Mouse (Mus musculus): ENCODE measurements around the gene Rngtt. TPM values are rescaled to one million over a fixed set of nuclear protein-coding genes. Genes with fewer than 3 reads are reported as not detected.

Gene Rngtt
- total and polyA plus RNA-seq, 3 experiments = 2.9 to 10.9 (median 8.9) TPM

DNA sequence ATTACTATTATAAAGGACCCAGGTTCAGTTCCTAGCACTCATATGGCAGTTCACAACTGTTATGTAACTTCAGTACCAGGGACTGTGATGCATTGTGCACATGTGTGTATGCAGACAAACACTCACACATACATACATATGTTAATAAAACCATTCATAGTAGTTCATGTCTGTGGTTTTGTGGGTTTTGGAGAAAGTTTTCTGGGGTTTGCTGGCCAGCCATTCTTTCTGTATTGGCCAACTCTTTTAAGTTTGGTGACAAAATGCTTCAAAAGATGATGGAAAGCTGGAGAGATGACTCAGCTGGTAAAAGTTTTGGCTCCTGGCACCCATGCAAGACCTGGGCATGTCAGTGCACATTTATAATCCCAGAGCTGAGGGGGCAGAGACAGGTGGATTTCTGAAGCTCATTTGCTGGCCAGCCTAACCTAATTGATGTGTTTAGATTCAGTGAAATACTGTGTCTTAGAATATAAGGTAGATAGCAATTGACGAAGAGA is 22.9 kb downstream of the Rngtt start:
- Histone ChIP-seq H3K36me3 (ENCODE audit: control insufficient read depth, insufficient read depth, low read length) (no peaks in the 10 kb centered on the region), H3K79me2 (replicated peaks; ENCODE audit: control insufficient read depth, insufficient read depth, low read length) (no peaks in the 10 kb centered on the region), H3K27me3 (ENCODE audit: control insufficient read depth, insufficient read depth, low read length) (no peaks in the 10 kb centered on the region), H3K9ac (ENCODE audit: low read depth, low read length) (no peak overlapping the region), H3K4me1 (ENCODE audit: control insufficient read depth, insufficient read depth, low read length) (no peaks in the 10 kb centered on the region), H3K27ac (no peak overlapping the region), H3K4me3 (no peak overlapping the region)
- WGBS = 97% methylated on average over 1 of the region's 1 CpGs
- no peak for DNase-seq
- TF ChIP-seq CTCF (IDR thresholded peaks at IDR 0.05) = no peak
- no peak for TF ChIP-seq EP300 (IDR thresholded peaks at IDR 0.05; ENCODE audit: insufficient read depth, low read depth, low read length)
- no peak for TF ChIP-seq POLR2A (IDR thresholded peaks at IDR 0.05; ENCODE audit: insufficient read depth, low read depth, low read length)
- intact Hi-C loops (cut with DNase I) = no loop called here

DNA sequence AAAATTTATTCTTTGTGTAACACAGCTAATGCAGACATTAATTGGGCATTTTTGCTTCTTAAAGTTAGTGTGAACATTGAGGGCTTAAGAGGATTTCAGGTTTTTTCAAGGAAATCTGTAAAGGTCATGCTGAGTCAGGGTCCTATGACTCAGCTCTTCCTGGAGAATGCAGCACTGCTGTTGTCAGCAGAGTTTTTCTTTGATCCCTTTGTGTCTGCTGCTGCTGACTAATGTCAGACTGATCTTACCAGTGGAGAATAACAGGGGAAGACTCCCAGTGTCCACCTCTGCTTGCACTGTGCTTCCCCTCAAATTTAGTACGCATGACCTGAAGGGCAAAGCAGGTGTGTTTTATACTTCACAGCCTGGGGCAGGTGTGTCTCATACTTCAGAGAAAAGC is 27.9 kb downstream of the Rngtt start:
- Histone ChIP-seq H3K79me2 (replicated peaks; ENCODE audit: control insufficient read depth, insufficient read depth, low read length) (no peaks in the 10 kb centered on the region), H3K4me3 (no peak overlapping the region), H3K27me3 (ENCODE audit: control insufficient read depth, insufficient read depth, low read length) (no peaks in the 10 kb centered on the region), H3K9ac (ENCODE audit: low read depth, low read length) (no peak overlapping the region), H3K36me3 (ENCODE audit: control insufficient read depth, insufficient read depth, low read length) (no peaks in the 10 kb centered on the region; the same call in 1 of the 2 replicates), H3K27ac (no peak overlapping the region), H3K4me1 (ENCODE audit: control insufficient read depth, insufficient read depth, low read length) (no peaks in the 10 kb centered on the region)
- 73% methylated on average over 1 of the region's 1 CpGs for WGBS
- intact Hi-C loops (cut with DNase I) = no loop called here
- DNase-seq = no peak
- TF ChIP-seq CTCF (IDR thresholded peaks at IDR 0.05) = no peak
- TF ChIP-seq EP300 (IDR thresholded peaks at IDR 0.05; ENCODE audit: insufficient read depth, low read depth, low read length) = no peak
- no peak for TF ChIP-seq POLR2A (IDR thresholded peaks at IDR 0.05; ENCODE audit: insufficient read depth, low read depth, low read length)

DNA sequence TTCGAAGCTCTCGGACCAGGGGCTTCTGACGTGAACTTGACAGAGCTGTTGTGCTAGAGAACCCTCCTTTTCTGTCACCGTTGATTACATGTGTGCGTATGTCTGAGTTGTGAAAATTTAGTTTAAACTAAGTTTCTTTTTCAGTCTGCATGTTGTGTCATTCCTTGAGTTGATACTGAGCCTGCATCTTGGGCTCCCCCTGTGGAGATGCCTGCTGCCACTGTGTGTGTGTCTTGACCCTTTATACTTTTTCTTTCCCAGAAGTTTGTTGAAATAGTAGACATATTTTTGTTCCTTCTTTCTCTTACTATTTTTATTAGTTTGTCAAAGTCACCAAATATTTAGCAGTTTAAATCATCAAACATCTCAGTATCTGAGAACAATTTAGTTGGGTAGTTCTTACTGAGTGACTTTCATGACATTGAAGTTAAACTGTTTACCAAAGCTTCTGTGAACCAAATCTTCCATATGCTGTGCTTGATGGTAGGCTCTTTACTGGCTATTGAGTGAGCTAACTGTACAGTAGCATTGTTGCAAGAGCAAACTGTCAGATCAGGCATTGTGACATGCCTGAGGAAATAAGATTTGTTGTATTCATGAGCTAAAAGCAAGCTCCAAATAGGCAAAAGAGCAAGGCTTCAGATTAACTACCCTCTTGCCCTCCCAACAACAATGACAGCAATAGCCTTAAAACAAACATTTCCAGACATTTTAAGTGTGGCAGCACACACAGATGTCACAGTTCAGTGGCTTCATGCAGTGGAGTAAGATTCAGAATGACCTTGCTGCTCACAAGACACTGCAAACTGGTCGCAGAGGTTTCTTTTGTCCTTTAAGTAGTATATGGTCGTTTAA is 33.0 kb downstream of the Rngtt start:
- no peaks in the 10 kb centered on the region for H3K79me2 ChIP-seq (replicated peaks; ENCODE audit: control insufficient read depth, insufficient read depth, low read length)
- H3K27me3 ChIP-seq (ENCODE audit: control insufficient read depth, insufficient read depth, low read length) = no peaks in the 10 kb centered on the region
- WGBS = 92% methylated on average over 7 of the region's 7 CpGs
- intact Hi-C loops (cut with DNase I) = no loop called here
- H3K27ac ChIP-seq = no peak overlapping the region
- H3K9ac ChIP-seq (ENCODE audit: low read depth, low read length) = no peak overlapping the region
- peaks cover 2% of the 10 kb centered on the region; the same call in 1 of the 2 replicates for H3K36me3 ChIP-seq (ENCODE audit: control insufficient read depth, insufficient read depth, low read length)
- no peak for TF ChIP-seq POLR2A (IDR thresholded peaks at IDR 0.05; ENCODE audit: insufficient read depth, low read depth, low read length)
- TF ChIP-seq CTCF (IDR thresholded peaks at IDR 0.05) = no peak
- TF ChIP-seq EP300 (IDR thresholded peaks at IDR 0.05; ENCODE audit: insufficient read depth, low read depth, low read length) = no peak
- no peaks in the 10 kb centered on the region; the same call in 1 of the 2 replicates for H3K4me1 ChIP-seq (ENCODE audit: control insufficient read depth, insufficient read depth, low read length)
- no peak for DNase-seq
- no peak overlapping the region for H3K4me3 ChIP-seq

DNA sequence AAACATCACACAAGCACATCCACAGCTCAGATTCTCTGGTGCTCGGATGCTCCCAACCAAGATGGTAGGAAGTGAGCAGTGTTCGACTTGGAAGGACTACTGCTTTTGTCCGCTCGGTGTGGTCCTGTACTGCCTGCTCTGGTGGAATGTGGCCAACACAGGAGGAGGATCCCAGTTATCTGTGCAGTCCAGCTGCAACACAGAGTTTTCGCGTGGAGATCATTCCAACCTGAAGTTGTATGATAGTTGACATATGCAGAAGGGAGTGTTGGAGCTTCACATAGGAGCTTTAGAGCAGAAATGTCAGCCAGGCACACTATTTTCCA is 33.6 kb downstream of the Rngtt start:
- no peak overlapping the region for H3K27ac ChIP-seq
- intact Hi-C loops (cut with DNase I) = no loop called here
- TF ChIP-seq CTCF (IDR thresholded peaks at IDR 0.05) (no peak), POLR2A (IDR thresholded peaks at IDR 0.05; ENCODE audit: insufficient read depth, low read depth, low read length) (no peak), EP300 (IDR thresholded peaks at IDR 0.05; ENCODE audit: insufficient read depth, low read depth, low read length) (no peak)
- DNase-seq = no peak
- H3K27me3 ChIP-seq (ENCODE audit: control insufficient read depth, insufficient read depth, low read length) = no peaks in the 10 kb centered on the region
- H3K4me3 ChIP-seq = no peak overlapping the region
- no peak overlapping the region for H3K9ac ChIP-seq (ENCODE audit: low read depth, low read length)
- H3K4me1 ChIP-seq (ENCODE audit: control insufficient read depth, insufficient read depth, low read length) = no peaks in the 10 kb centered on the region; the same call in 1 of the 2 replicates
- no peaks in the 10 kb centered on the region for H3K79me2 ChIP-seq (replicated peaks; ENCODE audit: control insufficient read depth, insufficient read depth, low read length)
- WGBS = 58% methylated on average over 6 of the region's 6 CpGs
- H3K36me3 ChIP-seq (ENCODE audit: control insufficient read depth, insufficient read depth, low read length) = peaks cover 2% of the 10 kb centered on the region; the same call in 1 of the 2 replicates

DNA sequence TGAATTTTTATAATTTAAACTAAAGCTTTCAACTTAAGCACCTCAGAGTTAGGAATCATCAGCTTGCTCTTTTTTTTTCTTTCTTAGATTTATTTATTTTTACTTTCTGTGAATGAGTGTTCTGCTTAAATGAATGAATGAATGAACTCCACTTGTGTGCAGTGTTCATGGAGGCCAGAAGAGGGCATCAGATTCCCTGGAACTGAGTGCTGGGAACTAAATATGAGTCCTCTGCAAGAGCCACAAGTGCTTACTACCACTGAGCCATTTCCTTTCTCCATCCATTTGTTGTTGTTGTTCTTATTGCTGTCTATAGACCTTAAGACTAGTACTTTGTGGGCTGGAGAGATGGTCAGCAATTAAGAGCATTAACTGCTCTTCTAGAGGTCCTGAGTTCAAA is 53.3 kb downstream of the Rngtt start:
- DNase-seq = no peak
- intact Hi-C loops (cut with DNase I) = no loop called here
- Histone ChIP-seq H3K4me3 (no peak overlapping the region), H3K27ac (no peak overlapping the region), H3K79me2 (replicated peaks; ENCODE audit: control insufficient read depth, insufficient read depth, low read length) (no peaks in the 10 kb centered on the region), H3K4me1 (ENCODE audit: control insufficient read depth, insufficient read depth, low read length) (no peaks in the 10 kb centered on the region), H3K36me3 (ENCODE audit: control insufficient read depth, insufficient read depth, low read length) (no peaks in the 10 kb centered on the region), H3K9ac (ENCODE audit: low read depth, low read length) (no peak overlapping the region), H3K27me3 (ENCODE audit: control insufficient read depth, insufficient read depth, low read length) (no peaks in the 10 kb centered on the region)
- TF ChIP-seq POLR2A (IDR thresholded peaks at IDR 0.05; ENCODE audit: insufficient read depth, low read depth, low read length) = no peak
- no peak for TF ChIP-seq CTCF (IDR thresholded peaks at IDR 0.05)
- no peak for TF ChIP-seq EP300 (IDR thresholded peaks at IDR 0.05; ENCODE audit: insufficient read depth, low read depth, low read length)

DNA sequence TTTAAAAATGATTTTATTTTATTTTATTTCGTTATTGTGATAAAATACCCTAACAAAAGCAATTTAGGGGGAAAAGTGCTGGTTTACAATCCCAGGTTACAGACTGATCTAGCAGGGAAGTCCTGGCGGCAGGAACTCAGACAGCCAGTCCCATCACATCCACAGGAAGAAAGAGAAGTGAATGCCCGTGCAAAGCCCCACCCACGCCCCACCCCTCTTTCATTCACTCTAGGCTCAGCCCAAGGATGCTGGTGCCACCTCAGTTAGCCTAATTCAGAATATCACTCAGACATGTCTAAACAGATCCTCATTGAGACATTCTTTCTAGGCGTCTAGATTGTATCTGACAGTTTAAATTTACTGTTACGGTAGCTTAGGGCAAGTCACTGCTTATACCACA is 64.8 kb downstream of the Rngtt start:
- H3K79me2 ChIP-seq (replicated peaks; ENCODE audit: control insufficient read depth, insufficient read depth, low read length) = no peaks in the 10 kb centered on the region
- H3K27ac ChIP-seq = no peak overlapping the region
- H3K4me1 ChIP-seq (ENCODE audit: control insufficient read depth, insufficient read depth, low read length) = no peaks in the 10 kb centered on the region
- H3K4me3 ChIP-seq = no peak overlapping the region
- H3K9ac ChIP-seq (ENCODE audit: low read depth, low read length) = no peak overlapping the region
- WGBS = 77% methylated on average over 6 of the region's 6 CpGs
- intact Hi-C loops (cut with DNase I) = no loop called here
- no peaks in the 10 kb centered on the region for H3K27me3 ChIP-seq (ENCODE audit: control insufficient read depth, insufficient read depth, low read length)
- no peak for DNase-seq
- H3K36me3 ChIP-seq (ENCODE audit: control insufficient read depth, insufficient read depth, low read length) = no peaks in the 10 kb centered on the region; the same call in 1 of the 2 replicates
- TF ChIP-seq CTCF (IDR thresholded peaks at IDR 0.05) = no peak
- no peak for TF ChIP-seq POLR2A (IDR thresholded peaks at IDR 0.05; ENCODE audit: insufficient read depth, low read depth, low read length)
- no peak for TF ChIP-seq EP300 (IDR thresholded peaks at IDR 0.05; ENCODE audit: insufficient read depth, low read depth, low read length)
